Mouse (Mus musculus) liver, adult 2 months (tissue): ENCODE measurements around the gene Hormad2.

Experiments
- CTCF ChIP-seq: fragments of 200-500 bp; IDR thresholded peaks from 2 replicates; pipeline ENCODE4 v1.5.1; 2011; ENCODE audit warnings: low read depth, low read length, control low read depth
- POLR2A ChIP-seq: fragments of 200-500 bp; IDR thresholded peaks from 2 replicates; pipeline ENCODE4 v1.6.1; 2011; ENCODE audit warnings: low read length, control low read depth; ENCODE audit not compliant: insufficient read depth; ENCODE audit errors: extremely low read depth

- TF ChIP-seq POLR2A: no peak
- TF ChIP-seq CTCF: no peak
These were observed 28.6 kb downstream of the Hormad2 start for GRCm38 (mm10) chr11:4412294-4412693.
